Mouse (Mus musculus) myocyte (in vitro differentiated cells): ENCODE results near the gene Slc13a5. TPM values are rescaled to one million over a fixed set of nuclear protein-coding genes. Genes with fewer than 3 reads are reported as not detected.

Source experiments
- H3K27me3 ChIP-seq: one replicate; pipeline ENCODE4 v1.6.1; 2011; ENCODE audit not compliant: control insufficient read depth, insufficient read depth, insufficient read length
- H3K36me3 ChIP-seq: one replicate; pipeline ENCODE4 v1.6.1; 2011; ENCODE audit not compliant: control insufficient read depth, insufficient read depth
- H3K4me2 ChIP-seq: one replicate; pipeline ENCODE4 v1.6.1; 2011; ENCODE audit warnings: low read depth, control low read depth
- H3K4me3 ChIP-seq: one replicate; pipeline ENCODE4 v1.5.1; 2011; ENCODE audit warnings: mild to moderate bottlenecking, control low read depth, moderate library complexity
- H3K79me2 ChIP-seq: one replicate; pipeline ENCODE4 v1.6.1; 2011; ENCODE audit not compliant: control insufficient read depth, insufficient read depth
- H3ac ChIP-seq: one replicate; pipeline ENCODE4 v1.6.1; 2011; ENCODE audit not compliant: control insufficient read depth, insufficient read length
- CEBPB ChIP-seq: IDR thresholded peaks from 2 replicates; pipeline ENCODE4 v1.6.1; 2011; ENCODE audit warnings: mild to moderate bottlenecking, moderate library complexity; ENCODE audit not compliant: poor library complexity, insufficient read depth, severe bottlenecking
- E2F4 ChIP-seq: IDR thresholded peaks from one replicate; pipeline ENCODE4 v1.6.1; 2011; ENCODE audit warnings: mild to moderate bottlenecking, control low read depth, moderate library complexity; ENCODE audit not compliant: insufficient read depth
- MAX ChIP-seq: IDR thresholded peaks from one replicate; pipeline ENCODE4 v1.6.1; 2011; ENCODE audit warnings: low read depth, mild to moderate bottlenecking, control low read depth
- MYOD1 ChIP-seq, 3 experiments: IDR thresholded peaks; one replicate each; pipeline ENCODE4 v1.6.1; 2011; ENCODE audit warnings: control low read depth in 2 of 3, low read depth in 2 of 3, mild to moderate bottlenecking in 2 of 3, moderate library complexity in 1 of 3; ENCODE audit not compliant: insufficient read length in 2 of 3, control insufficient read depth in 1 of 3
- MYOG ChIP-seq, 3 experiments: IDR thresholded peaks; one replicate each; pipeline ENCODE4 v1.6.1; 2011; ENCODE audit warnings: control low read depth in 2 of 3, low read depth in 2 of 3, mild to moderate bottlenecking in 2 of 3; ENCODE audit not compliant: insufficient read length in 2 of 3, control insufficient read depth in 1 of 3, insufficient read depth in 1 of 3
- POLR2A ChIP-seq: IDR thresholded peaks from one replicate; pipeline ENCODE4 v1.6.1; 2011; ENCODE audit warnings: low read depth, mild to moderate bottlenecking, control low read depth, moderate library complexity; ENCODE audit not compliant: insufficient read length
- POLR2AphosphoS2 ChIP-seq: IDR thresholded peaks from one replicate; pipeline ENCODE4 v1.6.1; 2011; ENCODE audit warnings: low read depth, control low read depth; ENCODE audit not compliant: insufficient read length
- REST ChIP-seq: IDR thresholded peaks from one replicate; pipeline ENCODE4 v1.6.1; 2011; ENCODE audit warnings: mild to moderate bottlenecking, control low read depth, moderate library complexity; ENCODE audit not compliant: insufficient read depth, insufficient read length
- SRF ChIP-seq: IDR thresholded peaks from one replicate; pipeline ENCODE4 v1.6.1; 2011; ENCODE audit warnings: low read depth; ENCODE audit not compliant: control insufficient read depth, insufficient read length
- TCF12 ChIP-seq: IDR thresholded peaks from one replicate; pipeline ENCODE4 v1.6.1; 2011; ENCODE audit warnings: mild to moderate bottlenecking, control low read depth; ENCODE audit not compliant: poor library complexity, insufficient read depth, severe bottlenecking
- TCF3 ChIP-seq: IDR thresholded peaks from one replicate; pipeline ENCODE4 v1.6.1; 2011; ENCODE audit warnings: low read depth, control low read depth; ENCODE audit not compliant: insufficient read length
- USF1 ChIP-seq: IDR thresholded peaks from one replicate; pipeline ENCODE4 v1.6.1; 2011; ENCODE audit warnings: low read depth, mild to moderate bottlenecking, control low read depth, moderate library complexity
- polyA plus RNA-seq: library from polyadenylated mRNA; unstranded; fragments of >200 nt; fragmentation: generic; extraction: Trizol; gene quantifications from one replicate; pipeline ENCODE4 v1.2.1, GENCODE M21; 2012; ENCODE audit warnings: missing spikeins

Gene Slc13a5
- polyA plus RNA-seq, 1 experiment = 0.72 TPM

GRCm38 (mm10) chr11:72266207-72266959 is 639 bp downstream of the Slc13a5 start:
- H3K36me3 ChIP-seq = no peaks in the 10 kb centered on the region
- TF ChIP-seq MAX = no peak
- no peak for TF ChIP-seq USF1
- TF ChIP-seq MYOG (IDR thresholded peaks at IDR 0.05; ENCODE audit: control insufficient read depth in 1 of 3, insufficient read depth in 1 of 3, insufficient read length in 2 of 3, low read depth in 2 of 3) = no peak
- TF ChIP-seq TCF12 = no peak
- TF ChIP-seq POLR2A = no peak
- no peak for TF ChIP-seq SRF
- TF ChIP-seq REST = no peak
- TF ChIP-seq POLR2AphosphoS2 = no peak
- no peak for TF ChIP-seq E2F4
- TF ChIP-seq TCF3 = no peak
- TF ChIP-seq CEBPB = no peak
- TF ChIP-seq MYOD1 (IDR thresholded peaks at IDR 0.05; ENCODE audit: control insufficient read depth in 1 of 3, insufficient read length in 2 of 3, low read depth in 2 of 3) = no peak
- no peaks in the 10 kb centered on the region for H3K27me3 ChIP-seq
- no peak overlapping the region for H3ac ChIP-seq
- H3K79me2 ChIP-seq = no peaks in the 10 kb centered on the region
- H3K4me3 ChIP-seq = peak overlapping the region; percentile 6
- H3K4me2 ChIP-seq = peak overlapping the region; percentile 70

DNA sequence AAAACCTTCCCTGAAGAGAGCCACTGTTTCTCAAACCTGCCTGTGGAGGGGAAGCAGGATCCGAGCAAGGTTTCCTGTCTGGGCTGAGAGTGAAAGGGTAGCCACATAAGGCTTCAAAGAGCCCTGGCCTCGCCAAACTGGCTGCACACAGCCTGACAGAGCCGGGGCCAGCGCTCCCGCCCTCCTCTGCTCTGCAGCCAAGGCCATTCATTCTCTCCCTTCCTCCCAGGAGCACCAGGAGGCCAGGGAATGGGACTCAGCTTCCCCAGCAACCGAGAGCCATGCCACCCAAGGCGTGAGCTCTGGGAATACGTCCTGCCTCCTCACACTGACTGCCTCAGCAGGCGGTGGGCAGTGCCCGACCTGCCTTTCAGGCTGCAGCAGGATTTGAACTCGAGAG is 1.5 kb downstream of the Slc13a5 start:
- H3K4me2 ChIP-seq = no peak overlapping the region
- H3K79me2 ChIP-seq = no peaks in the 10 kb centered on the region
- H3K4me3 ChIP-seq = no peak overlapping the region
- H3ac ChIP-seq = no peak overlapping the region
- no peaks in the 10 kb centered on the region for H3K27me3 ChIP-seq
- TF ChIP-seq USF1 = no peak
- no peak for TF ChIP-seq MYOG (IDR thresholded peaks at IDR 0.05; ENCODE audit: control insufficient read depth in 1 of 3, insufficient read depth in 1 of 3, insufficient read length in 2 of 3, low read depth in 2 of 3)
- TF ChIP-seq MYOD1 (IDR thresholded peaks at IDR 0.05; ENCODE audit: control insufficient read depth in 1 of 3, insufficient read length in 2 of 3, low read depth in 2 of 3) = no peak
- no peak for TF ChIP-seq POLR2AphosphoS2
- no peak for TF ChIP-seq MAX
- TF ChIP-seq E2F4 = no peak
- TF ChIP-seq REST = no peak
- no peaks in the 10 kb centered on the region for H3K36me3 ChIP-seq

GRCm38 (mm10) chr11:72256441-72256840 is 10.6 kb downstream of the Slc13a5 start:
- Histone ChIP-seq H3ac (no peak overlapping the region), H3K79me2 (no peaks in the 10 kb centered on the region), H3K4me2 (no peak overlapping the region), H3K4me3 (no peak overlapping the region), H3K36me3 (no peaks in the 10 kb centered on the region), H3K27me3 (peaks cover 5% of the 10 kb centered on the region)
- TF ChIP-seq SRF = no peak
- TF ChIP-seq MAX = no peak
- TF ChIP-seq TCF3 = no peak
- TF ChIP-seq E2F4 = no peak
- TF ChIP-seq MYOG (IDR thresholded peaks at IDR 0.05; ENCODE audit: control insufficient read depth in 1 of 3, insufficient read depth in 1 of 3, insufficient read length in 2 of 3, low read depth in 2 of 3) = no peak
- no peak for TF ChIP-seq POLR2AphosphoS2
- TF ChIP-seq TCF12 = no peak
- no peak for TF ChIP-seq POLR2A
- no peak for TF ChIP-seq REST
- TF ChIP-seq CEBPB = no peak
- TF ChIP-seq MYOD1 (IDR thresholded peaks at IDR 0.05; ENCODE audit: control insufficient read depth in 1 of 3, insufficient read length in 2 of 3, low read depth in 2 of 3) = no peak

GRCm38 (mm10) chr11:72255629-72256028 is 11.4 kb downstream of the Slc13a5 start:
- peaks cover 5% of the 10 kb centered on the region for H3K27me3 ChIP-seq
- no peaks in the 10 kb centered on the region for H3K36me3 ChIP-seq
- no peak overlapping the region for H3ac ChIP-seq
- no peak overlapping the region for H3K4me3 ChIP-seq
- H3K4me2 ChIP-seq = no peak overlapping the region
- no peak for TF ChIP-seq POLR2A
- TF ChIP-seq MYOG (IDR thresholded peaks at IDR 0.05; ENCODE audit: control insufficient read depth in 1 of 3, insufficient read depth in 1 of 3, insufficient read length in 2 of 3, low read depth in 2 of 3) = no peak
- no peak for TF ChIP-seq MYOD1 (IDR thresholded peaks at IDR 0.05; ENCODE audit: control insufficient read depth in 1 of 3, insufficient read length in 2 of 3, low read depth in 2 of 3)
- no peak for TF ChIP-seq POLR2AphosphoS2
- no peak for TF ChIP-seq REST
- TF ChIP-seq MAX = no peak
- TF ChIP-seq TCF12 = no peak
- no peak for TF ChIP-seq USF1
- no peak for TF ChIP-seq CEBPB
- TF ChIP-seq SRF = no peak
- no peak for TF ChIP-seq TCF3
- TF ChIP-seq E2F4 = no peak
- H3K79me2 ChIP-seq = no peaks in the 10 kb centered on the region
